Mouse (Mus musculus): ENCODE measurements around the gene Gm49361.
"Not testable (repeated sequence)": the region's sequence is repeated elsewhere in the genome, so short reads cannot be mapped to it uniquely, and the experiment has no call there.

Gene Gm49361

GRCm38 (mm10) chr14:57746001-57746771 lies at the start of gene Gm49361:
TSS of gene Gm49361 (minus strand) at chr14:57746103.
- DNase-seq, result peak; percentile 93

- no peak for DNase-seq
Measured at GRCm38 (mm10) chr14:57791171-57791570, 45.3 kb upstream of the Gm49361 start.

- no peak for DNase-seq
Measured at GRCm38 (mm10) chr14:57789759-57790158, 43.9 kb upstream of the Gm49361 start.

GRCm38 (mm10) chr14:57789311-57789710 lies 43.4 kb upstream of the Gm49361 start:
- DNase-seq, result no peak

GRCm38 (mm10) chr14:57787406-57787805 lies 41.5 kb upstream of the Gm49361 start:
- no peak for DNase-seq

GRCm38 (mm10) chr14:57772157-57772815 lies 26.4 kb upstream of the Gm49361 start:
- DNase-seq, result no peak

- DNase-seq, result no peak
Measured at GRCm38 (mm10) chr14:57769102-57769501, 23.2 kb upstream of the Gm49361 start.

GRCm38 (mm10) chr14:57760447-57761412 lies 14.8 kb upstream of the Gm49361 start:
- DNase-seq, result no peak

- DNase-seq, result no peak
Measured at GRCm38 (mm10) chr14:57758237-57758636, 12.3 kb upstream of the Gm49361 start, which contains the start of gene Lats2. TSS of gene Lats2 (minus strand) at chr14:57758388.

- no peak for DNase-seq
Measured at GRCm38 (mm10) chr14:57756094-57756493, 10.2 kb upstream of the Gm49361 start.

- DNase-seq, result no peak
Measured at GRCm38 (mm10) chr14:57755661-57756060, 9.8 kb upstream of the Gm49361 start.

GRCm38 (mm10) chr14:57753351-57753992 lies 7.6 kb upstream of the Gm49361 start:
- DNase-seq, result no peak

GRCm38 (mm10) chr14:57751006-57751405 lies 5.1 kb upstream of the Gm49361 start:
- DNase-seq, result not testable (repeated sequence)

- no peak for DNase-seq
Measured at GRCm38 (mm10) chr14:57749501-57749900, 3.6 kb upstream of the Gm49361 start.

- DNase-seq, result peak; percentile 56
Measured at GRCm38 (mm10) chr14:57745291-57745969, 473 bp downstream of the Gm49361 start.

GRCm38 (mm10) chr14:57744547-57744946 lies 1.4 kb downstream of the Gm49361 start:
- peak; percentile 34 for DNase-seq

GRCm38 (mm10) chr14:57740651-57741050 lies 5.3 kb downstream of the Gm49361 start:
- DNase-seq, result no peak

- no peak for DNase-seq
Measured at GRCm38 (mm10) chr14:57737089-57737488, 8.8 kb downstream of the Gm49361 start.

GRCm38 (mm10) chr14:57736141-57736540 lies 9.8 kb downstream of the Gm49361 start:
- no peak for DNase-seq

- no peak for DNase-seq
Measured at GRCm38 (mm10) chr14:57732668-57733293, 13.1 kb downstream of the Gm49361 start.

GRCm38 (mm10) chr14:57730527-57730926 lies 15.4 kb downstream of the Gm49361 start:
- DNase-seq, result peak; percentile 83
